Mouse (Mus musculus): ENCODE data around the gene Tcf20.

DNA sequence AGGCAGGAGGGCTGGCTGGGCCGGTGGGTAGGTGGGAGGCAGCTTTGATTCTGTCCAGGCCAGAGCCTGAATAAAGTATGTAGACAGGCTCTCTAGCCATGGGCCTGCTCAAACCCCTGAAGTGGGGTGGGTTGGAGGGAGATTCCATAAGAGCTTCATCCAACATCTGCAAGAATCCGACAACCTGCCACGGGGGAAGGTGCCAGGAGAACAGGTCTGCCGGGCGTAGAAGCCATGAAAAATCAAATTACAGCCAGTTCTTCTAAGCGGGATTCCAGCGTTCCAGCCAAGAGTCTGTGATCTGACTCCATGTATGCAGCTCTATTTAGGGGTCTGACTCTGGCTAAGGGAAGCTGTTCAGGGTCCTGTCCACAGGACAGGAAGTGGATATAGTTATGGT lies 3.1 kb downstream of the Tcf20 start:
- TF ChIP-seq MAFK (IDR thresholded peaks at IDR 0.05; ENCODE audit: insufficient read depth, low read depth, low read length) = no peak
- no peak for TF ChIP-seq ZNF384 (IDR thresholded peaks at IDR 0.05; ENCODE audit: low read depth, low read length)
